11 mouse cellular contexts compared by ENCODE assay signal in the genomic region with DNA sequence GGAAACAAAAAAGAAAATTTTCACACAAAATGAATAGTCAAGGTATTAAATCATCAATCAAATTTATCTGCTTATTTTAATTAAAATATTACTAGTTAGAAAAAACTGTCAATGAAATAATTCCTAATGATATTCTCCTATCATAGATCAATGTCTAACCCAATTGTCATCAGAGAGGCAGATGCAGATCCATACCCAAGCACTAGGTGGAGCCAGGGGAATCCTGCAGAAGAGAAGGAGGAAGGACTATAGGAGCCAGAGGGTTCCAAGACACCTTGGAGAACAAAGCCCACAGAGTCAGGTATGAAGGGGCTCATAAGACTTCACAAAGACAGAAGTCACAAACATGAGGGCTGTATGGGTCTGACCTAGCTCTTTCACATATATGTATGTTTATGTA.
DNase-seq lines count a peak whose midpoint lies in the region; ATAC-seq and TF ChIP-seq lines count a peak whose summit lies in the region.
"Had no signal": no experiment of that assay in that cellular context is flagged by ENCODE, and none has a peak within 500 bp of the region (broad histone marks: within the 10 kb centered on the region; RNA-seq: fewer than 3 reads in every experiment).

No protein-coding gene starts in this region.

- no peak overlapping the region for H3K9ac ChIP-seq in forebrain, postnatal 0 days
- H3K9ac ChIP-seq in forebrain, embryonic 15.5 days (replicated peaks) = no peak overlapping the region
- H3K9ac ChIP-seq: embryonic facial prominence, embryonic 13.5 days; hindbrain, embryonic 15.5 days; liver, embryonic 13.5 days had no signal

- H3K4me3 ChIP-seq in forebrain, postnatal 0 days (ENCODE audit: low read depth, low read length) = no peak overlapping the region
- H3K4me3 ChIP-seq in forebrain, embryonic 15.5 days = no peak overlapping the region
- no peak overlapping the region for H3K4me3 ChIP-seq in left cerebral cortex, adult 2 months
- H3K4me3 ChIP-seq: embryonic facial prominence, embryonic 13.5 days; hindbrain, embryonic 15.5 days; liver, embryonic 13.5 days had no signal

- H3K36me3 ChIP-seq in forebrain, postnatal 0 days (ENCODE audit: insufficient read depth) = no peaks in the 10 kb centered on the region
- H3K36me3 ChIP-seq in forebrain, embryonic 15.5 days = no peaks in the 10 kb centered on the region
- H3K36me3 ChIP-seq: embryonic facial prominence, embryonic 13.5 days; hindbrain, embryonic 15.5 days; liver, embryonic 13.5 days had no signal

- H3K27ac ChIP-seq in forebrain, postnatal 0 days (ENCODE audit: low read depth, low read length) = no peak overlapping the region
- H3K27ac ChIP-seq in forebrain, embryonic 15.5 days (replicated peaks) = no peak overlapping the region
- no peak overlapping the region for H3K27ac ChIP-seq in left cerebral cortex, adult 2 months
- H3K27ac ChIP-seq: embryonic facial prominence, embryonic 13.5 days; hindbrain, embryonic 15.5 days; liver, embryonic 13.5 days had no signal

- no peak overlapping the region for H3K4me2 ChIP-seq in forebrain, postnatal 0 days (ENCODE audit: low read depth)
- H3K4me2 ChIP-seq in forebrain, embryonic 15.5 days (replicated peaks) = no peak overlapping the region
- H3K4me2 ChIP-seq: embryonic facial prominence, embryonic 13.5 days; hindbrain, embryonic 15.5 days; liver, embryonic 13.5 days had no signal

- no peaks in the 10 kb centered on the region for H3K9me3 ChIP-seq in forebrain, postnatal 0 days (ENCODE audit: low read length)
- no peaks in the 10 kb centered on the region for H3K9me3 ChIP-seq in forebrain, embryonic 15.5 days
- H3K9me3 ChIP-seq: embryonic facial prominence, embryonic 13.5 days; hindbrain, embryonic 15.5 days; liver, embryonic 13.5 days had no signal

- TF ChIP-seq CTCF in forebrain, postnatal 0 days (IDR thresholded peaks at IDR 0.05; ENCODE audit: low read depth) = 0 out of 2 replicates have a peak, but pooled peaks have one; percentile 15
- TF ChIP-seq CTCF in left cerebral cortex, adult 2 months (IDR thresholded peaks at IDR 0.05) = peak; percentile 52

- no peaks in the 10 kb centered on the region for H3K4me1 ChIP-seq in forebrain, postnatal 0 days (ENCODE audit: insufficient read depth)
- no peaks in the 10 kb centered on the region for H3K4me1 ChIP-seq in forebrain, embryonic 15.5 days
- H3K4me1 ChIP-seq: embryonic facial prominence, embryonic 13.5 days; hindbrain, embryonic 15.5 days; liver, embryonic 13.5 days had no signal

- H3K27me3 ChIP-seq in forebrain, postnatal 0 days (ENCODE audit: insufficient read depth, low read length) = no peaks in the 10 kb centered on the region
- H3K27me3 ChIP-seq in forebrain, embryonic 15.5 days = no peaks in the 10 kb centered on the region
- H3K27me3 ChIP-seq: embryonic facial prominence, embryonic 13.5 days; hindbrain, embryonic 15.5 days; liver, embryonic 13.5 days had no signal

- intact Hi-C loops in left cerebral cortex, adult 2 months (cut with DNase I) = loop anchor here (5.0 kb wide), 1 partner anchor 168 kb away; no protein-coding TSS in a partner anchor
- intact Hi-C loops in left cerebral cortex, postnatal 25 days (cut with DNase I) = loop anchor here (10.0 kb wide), 1 partner anchor 160 kb away; no protein-coding TSS in a partner anchor

- ATAC-seq in forebrain, postnatal 0 days = no peak
- ATAC-seq in forebrain, embryonic 15.5 days (replicated peaks) = no peak

- DNase-seq in forebrain, postnatal 0 days = no peak
- no peak for DNase-seq in left cerebral cortex, adult 2 months (ENCODE audit: extremely low spot score in 1 of 2, low spot score in 2 of 2)
- DNase-seq in left cerebral cortex, postnatal 25 days (ENCODE audit: low spot score in 2 of 2) = no peak
- peak; percentile 42 for DNase-seq in adipocyte (ENCODE audit: low spot score)
- DNase-seq in lung, postnatal 36 days = peak; percentile 23
- DNase-seq in Muller cell, postnatal 12 days (ENCODE audit: inconsistent ontology term) = no peak
- DNase-seq in adrenal gland, postnatal 4 days (ENCODE audit: low spot score in 2 of 2) = no peak
- DNase-seq: liver, embryonic 13.5 days had no signal

Comparison
In these comparisons a context has a peak if more than half of its experiments do, and no peak if none do; other contexts are left out.
1. DNase-seq: peak in adipocyte (single experiment) and lung, postnatal 36 days (single experiment); none in forebrain, postnatal 0 days (single experiment), left cerebral cortex, adult 2 months (0 of 2), left cerebral cortex, postnatal 25 days (0 of 2), Muller cell, postnatal 12 days (single experiment) and adrenal gland, postnatal 4 days (0 of 2).